Mouse (Mus musculus) spleen, adult 2 months (tissue): ENCODE results near the gene Fcgbp.

Source experiments
- CTCF ChIP-seq: fragments of 200-500 bp; IDR thresholded peaks from 2 replicates; pipeline ENCODE4 v1.5.1; 2011; ENCODE audit warnings: mild to moderate bottlenecking, inconsistent platforms; ENCODE audit not compliant: insufficient read depth, insufficient read length, insufficient replicate concordance; ENCODE audit errors: extremely low read depth
- POLR2A ChIP-seq: fragments of 200-500 bp; IDR thresholded peaks from 2 replicates; pipeline ENCODE4 v1.6.1; 2011; ENCODE audit warnings: low read depth, low read length, inconsistent platforms

- TF ChIP-seq POLR2A (peak; percentile 50), CTCF (peak; percentile 81)
Measured at GRCm38 (mm10) chr7:28049476-28050409, 21.3 kb upstream of the Fcgbp start, which contains the start of gene Psmc4.
